Mouse (Mus musculus) heart, embryonic 11.5 days (tissue): Measurements from ENCODE around the gene Scgb1b15. TPM values are rescaled to one million over a fixed set of nuclear protein-coding genes. Genes with fewer than 3 reads are reported as not detected.
"Not testable (repeated sequence)": the region's sequence is repeated elsewhere in the genome, so short reads cannot be mapped to it uniquely, and the experiment has no call there.

Experiments
- ATAC-seq: fragments of 200-750 bp; cut with Nextera tagmentation; replicated peaks from 2 replicates; pipeline ENCODE4 v1.8.0; 2017; ENCODE audit warnings: moderate library complexity; ENCODE audit not compliant: insufficient number of reproducible peaks, low FRiP score, low TSS enrichment
- H3K27ac ChIP-seq: fragments of 300-500 bp; sonication (generic); 2 replicates; pipeline ENCODE4 v1.5.1; 2014; ENCODE audit warnings: mild to moderate bottlenecking, low read depth, low read length
- H3K27me3 ChIP-seq: fragments of 300-500 bp; sonication (generic); 2 replicates; pipeline ENCODE4 v1.6.1; 2014; ENCODE audit warnings: mild to moderate bottlenecking, low read length, mixed read lengths; ENCODE audit not compliant: control insufficient read depth, insufficient read depth
- H3K36me3 ChIP-seq: fragments of 300-500 bp; sonication (generic); 2 replicates; pipeline ENCODE4 v1.6.1; 2014; ENCODE audit warnings: mild to moderate bottlenecking, low read length, moderate library complexity, mixed read lengths; ENCODE audit not compliant: control insufficient read depth, insufficient read depth
- H3K4me1 ChIP-seq: fragments of 300-500 bp; sonication (generic); 2 replicates; pipeline ENCODE4 v1.6.1; 2014; ENCODE audit warnings: low read length; ENCODE audit not compliant: control insufficient read depth, insufficient read depth
- H3K4me2 ChIP-seq: fragments of 300-500 bp; sonication (generic); 2 replicates; pipeline ENCODE4 v1.6.1; 2014; ENCODE audit warnings: mild to moderate bottlenecking, moderate library complexity
- H3K4me3 ChIP-seq: fragments of 300-500 bp; sonication (generic); 2 replicates; pipeline ENCODE4 v1.5.1; 2014; ENCODE audit warnings: low read depth, low read length
- H3K9ac ChIP-seq: fragments of 300-500 bp; sonication (generic); 2 replicates; pipeline ENCODE4 v1.6.1; 2014; ENCODE audit warnings: mild to moderate bottlenecking, low read depth, low read length, moderate library complexity
- H3K9me3 ChIP-seq: fragments of 300-500 bp; sonication (generic); replicated peaks from 2 replicates; pipeline ENCODE4 v1.6.1; 2016; ENCODE audit warnings: low read length; ENCODE audit not compliant: control insufficient read depth
- polyA plus RNA-seq: library from polyadenylated mRNA; unstranded; fragments of >200 nt; fragmentation: Nextera tagmentation; extraction: Ambion mirVana; gene quantifications from 2 replicates; pipeline ENCODE4 v1.2.1, GENCODE M21; 2014

The Scgb1b15 gene
- polyA plus RNA-seq: not detected in 2 replicates

DNA sequence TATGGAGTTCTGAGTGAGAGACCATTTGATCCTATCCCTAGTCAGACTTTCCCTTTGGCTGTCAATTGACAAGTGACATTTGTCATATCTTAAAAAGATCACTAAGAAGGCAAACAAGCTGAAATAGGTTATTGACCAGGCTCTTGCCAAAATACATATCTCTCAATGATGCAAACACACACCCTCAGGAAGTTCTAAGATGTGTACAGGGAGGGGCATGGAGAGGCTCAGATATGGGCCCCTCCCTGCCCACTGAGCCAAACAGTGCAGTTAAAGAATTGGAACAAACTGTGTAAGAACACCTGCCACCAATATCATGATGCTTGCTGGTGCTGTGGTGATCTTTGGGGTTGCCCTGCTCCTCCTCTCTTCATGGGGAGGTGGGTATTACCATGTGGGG lies at the start of gene Scgb1b15:
TSS of gene Scgb1b15 (plus strand) at position 301 of the 400 bp plus-strand sequence.
- not testable (repeated sequence) for H3K27ac ChIP-seq, H3K9me3 ChIP-seq, H3K4me2 ChIP-seq, ATAC-seq, H3K27me3 ChIP-seq, H3K4me3 ChIP-seq, H3K4me1 ChIP-seq, H3K9ac ChIP-seq, H3K36me3 ChIP-seq

DNA sequence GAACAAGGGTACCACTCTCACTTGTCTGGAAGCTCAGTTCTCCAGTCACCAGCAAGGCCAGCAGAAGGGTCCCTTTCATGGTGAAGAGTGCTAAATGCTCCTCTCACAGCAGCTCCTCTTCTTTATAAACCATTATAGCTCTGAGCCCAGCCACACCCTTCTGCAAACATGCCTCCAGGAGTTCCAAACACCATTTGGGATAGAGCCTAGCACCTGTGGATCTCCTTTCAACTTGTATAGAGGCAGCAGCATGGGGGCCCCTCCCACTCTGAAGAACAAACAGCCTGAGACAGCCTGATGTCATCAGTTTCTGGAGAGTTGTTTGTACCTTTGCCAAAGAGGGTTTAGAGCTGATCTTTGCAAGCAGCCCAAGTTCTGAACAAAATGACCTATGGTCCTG lies 6.8 kb upstream of the Scgb1b15 start, which contains the start of gene Scgb2b15:
TSS of gene Scgb2b15 (minus strand) at position 101 of the 400 bp plus-strand sequence.
- not testable (repeated sequence) for ATAC-seq, H3K9ac ChIP-seq, H3K4me1 ChIP-seq, H3K27ac ChIP-seq, H3K9me3 ChIP-seq, H3K36me3 ChIP-seq, H3K4me3 ChIP-seq, H3K27me3 ChIP-seq, H3K4me2 ChIP-seq

Other genes with a start within 250 kb of the Scgb1b15 start
- not detected in 2 replicates for gene Scgb2b15, start 6.9 kb upstream of the Scgb1b15 start, polyA plus RNA-seq
- not detected in 2 replicates for gene Scgb2b17, start 220.0 kb downstream of the Scgb1b15 start, polyA plus RNA-seq
- gene Scgb1b17, start 226.9 kb downstream of the Scgb1b15 start, polyA plus RNA-seq: not detected in 2 replicates